Mouse (Mus musculus) thymus, postnatal 36 days (tissue): ENCODE results near the gene Chn1.
"Not testable (repeated sequence)": the region's sequence is repeated elsewhere in the genome, so short reads cannot be mapped to it uniquely, and the experiment has no call there.

ENCODE experiments used
- DNase-seq, 2 experiments: peaks; one replicate each; pipeline ENCODE4 v3.0.0; 2022; ENCODE audit warnings: mixed read lengths in 2 of 2

Gene Chn1

DNA sequence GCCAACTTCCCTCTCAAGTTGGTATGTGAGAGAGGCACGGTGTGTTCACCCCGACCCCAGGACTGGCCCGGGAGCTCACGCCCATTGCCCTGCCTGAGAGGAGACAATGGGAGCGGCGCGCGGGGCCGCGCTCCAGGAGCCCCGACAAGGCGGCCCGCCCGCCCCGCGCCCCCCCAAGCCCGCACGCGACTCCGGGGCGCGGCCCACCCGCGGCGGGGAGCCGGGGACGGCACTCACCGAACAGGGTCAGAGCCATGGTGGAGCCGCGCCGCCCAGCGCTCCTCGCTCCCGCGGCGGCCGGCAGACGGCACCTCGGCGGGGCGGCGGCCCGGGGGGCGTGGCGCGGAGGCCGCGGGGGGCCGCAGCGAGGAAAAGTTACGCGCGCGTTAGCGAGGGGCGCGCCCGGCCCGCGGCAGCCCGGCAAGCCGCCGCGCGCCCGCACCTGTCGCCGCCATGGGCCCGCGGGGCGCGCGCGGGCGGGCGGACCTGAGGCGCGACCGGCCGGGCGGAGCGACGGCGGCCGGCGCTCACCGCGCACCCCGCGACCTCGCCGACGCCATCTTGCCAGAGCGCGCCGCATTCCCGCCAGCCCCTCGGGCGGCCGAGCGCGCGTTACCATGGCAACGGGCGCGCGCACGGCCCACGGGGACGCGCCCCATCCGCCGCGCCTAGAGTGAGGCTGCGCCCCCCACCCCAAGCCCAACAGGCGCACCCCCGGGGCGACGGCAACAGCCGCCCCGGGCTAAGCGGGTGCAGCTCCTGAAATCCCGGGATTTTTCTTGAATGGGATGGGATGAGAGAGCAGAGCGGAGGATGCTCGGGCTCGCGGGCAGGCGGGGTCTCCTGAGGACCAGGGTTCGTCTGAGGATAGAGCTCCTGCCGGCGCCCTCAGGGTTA lies at the start of gene Chn1:
TSS of gene Chn1 (minus strand) at position 561 of the 897 bp plus-strand sequence.
- peak; percentile 16 to 44 for DNase-seq

DNA sequence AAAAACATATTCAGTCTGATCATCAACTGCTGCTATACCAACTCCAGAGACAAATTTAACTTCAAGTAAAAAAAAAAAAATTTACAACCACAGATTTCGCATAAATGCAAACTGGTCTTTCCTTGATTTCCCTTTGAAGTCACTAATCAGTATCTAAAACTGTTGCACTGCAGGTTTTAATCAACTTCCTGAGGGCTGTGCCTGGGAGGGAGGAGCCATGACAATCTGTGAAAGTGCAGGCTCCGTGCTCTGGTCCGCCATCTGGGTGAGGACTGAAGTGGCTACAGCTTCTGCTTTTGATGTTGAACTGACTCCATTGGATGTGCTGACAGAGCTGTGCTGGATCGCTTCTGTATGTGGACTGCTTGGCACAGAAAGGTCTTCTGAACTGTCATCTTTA lies 43.6 kb upstream of the Chn1 start:
- peak in 1 of 2 experiments; percentile 9 for DNase-seq

DNA sequence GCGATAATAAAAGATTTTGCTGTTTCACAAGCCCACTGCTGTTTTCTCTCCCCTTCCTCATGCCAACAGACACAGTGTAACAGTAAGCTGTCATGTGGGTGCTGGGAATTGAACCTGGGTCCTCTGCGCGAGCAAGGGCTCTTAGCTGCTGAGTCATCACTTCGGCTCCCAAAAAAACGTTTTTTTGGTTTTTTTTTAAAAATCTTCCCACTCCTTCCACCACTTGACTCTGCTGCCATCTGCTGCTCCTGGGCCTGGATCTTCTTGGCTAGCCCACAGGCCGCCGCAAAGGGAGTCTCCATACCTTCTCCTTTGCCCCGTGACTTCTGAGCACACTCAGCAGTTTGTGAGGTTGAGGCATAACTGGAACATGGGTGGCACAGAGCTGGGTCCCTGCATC lies 32.5 kb upstream of the Chn1 start:
- no peak for DNase-seq

GRCm38 (mm10) chr2:73800127-73800526 lies 25.0 kb upstream of the Chn1 start:
- not testable (repeated sequence) for DNase-seq

DNA sequence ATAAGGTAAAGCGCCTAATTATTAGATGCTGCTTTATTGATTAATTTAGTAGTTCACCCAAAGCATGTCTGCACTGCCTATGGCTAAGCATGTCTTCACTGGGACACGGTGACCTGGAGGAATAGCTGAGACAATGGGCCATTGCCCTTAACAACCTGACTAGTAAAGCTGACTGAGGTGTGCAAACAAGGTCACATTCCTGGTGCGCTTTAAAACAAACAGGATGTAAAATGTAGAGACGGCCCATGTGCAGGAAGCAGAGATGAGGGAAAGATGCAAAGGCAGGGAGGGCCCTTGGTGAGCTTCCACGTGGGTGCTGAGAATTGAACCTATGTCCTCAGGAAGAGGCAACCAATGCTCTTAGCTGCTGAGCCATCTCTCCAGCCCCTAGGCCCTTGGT lies 23.6 kb upstream of the Chn1 start:
- no peak for DNase-seq

- no peak for DNase-seq
These were observed 23.0 kb upstream of the Chn1 start for GRCm38 (mm10) chr2:73798136-73798535.

GRCm38 (mm10) chr2:73791846-73792630 lies 16.9 kb upstream of the Chn1 start:
- peak; percentile 18 to 36 for DNase-seq

DNA sequence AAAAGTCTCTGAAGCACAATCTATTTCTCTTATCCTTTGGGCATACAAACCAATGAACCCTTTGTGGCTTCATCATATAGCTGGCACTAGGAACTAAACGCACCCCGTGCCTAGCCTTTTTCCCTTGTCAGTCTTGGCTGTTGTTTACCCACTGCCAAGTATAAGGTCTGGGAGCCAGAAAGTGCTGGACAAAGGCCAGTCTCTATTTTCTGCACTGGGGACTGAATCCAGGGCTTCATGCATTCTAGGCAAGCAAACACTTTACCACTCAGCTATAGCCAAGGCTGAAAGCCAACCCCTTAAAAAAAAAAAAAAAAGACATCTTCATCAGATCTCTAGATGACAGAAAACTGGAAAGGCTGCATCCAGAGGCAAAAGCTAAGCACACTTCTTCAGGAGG lies 15.2 kb upstream of the Chn1 start:
- no peak for DNase-seq

GRCm38 (mm10) chr2:73788395-73788794 lies 13.2 kb upstream of the Chn1 start:
- no peak for DNase-seq

DNA sequence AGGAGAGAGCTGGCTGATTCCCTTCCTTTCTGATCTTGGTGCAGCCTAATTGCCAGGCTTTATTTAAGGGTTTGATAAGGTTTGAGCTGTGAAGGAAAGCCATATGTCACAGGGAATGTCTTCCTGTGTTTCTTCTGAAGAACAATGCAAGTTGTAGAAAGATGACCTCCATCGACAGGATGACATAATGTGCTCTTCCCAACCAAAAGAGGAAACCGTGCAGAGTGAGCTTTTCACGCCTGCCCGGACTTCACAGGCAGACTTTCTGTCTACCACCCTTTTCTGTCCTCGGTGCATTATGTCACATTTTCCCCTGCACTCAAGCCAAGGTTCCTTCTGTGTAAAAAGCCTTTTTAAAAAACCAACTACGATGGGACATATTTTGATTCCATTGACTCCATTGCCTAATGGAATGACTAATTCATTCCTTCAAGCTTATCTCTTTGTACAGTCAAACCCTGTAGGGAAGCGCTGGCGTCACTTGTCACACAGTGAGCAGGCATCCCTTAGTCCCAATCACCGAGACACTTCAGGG lies 7.3 kb upstream of the Chn1 start:
- DNase-seq, result no peak

GRCm38 (mm10) chr2:73780321-73781010 lies 5.3 kb upstream of the Chn1 start:
- DNase-seq, result no peak

- no peak for DNase-seq
These were observed 4.7 kb upstream of the Chn1 start for GRCm38 (mm10) chr2:73779796-73780195.

DNA sequence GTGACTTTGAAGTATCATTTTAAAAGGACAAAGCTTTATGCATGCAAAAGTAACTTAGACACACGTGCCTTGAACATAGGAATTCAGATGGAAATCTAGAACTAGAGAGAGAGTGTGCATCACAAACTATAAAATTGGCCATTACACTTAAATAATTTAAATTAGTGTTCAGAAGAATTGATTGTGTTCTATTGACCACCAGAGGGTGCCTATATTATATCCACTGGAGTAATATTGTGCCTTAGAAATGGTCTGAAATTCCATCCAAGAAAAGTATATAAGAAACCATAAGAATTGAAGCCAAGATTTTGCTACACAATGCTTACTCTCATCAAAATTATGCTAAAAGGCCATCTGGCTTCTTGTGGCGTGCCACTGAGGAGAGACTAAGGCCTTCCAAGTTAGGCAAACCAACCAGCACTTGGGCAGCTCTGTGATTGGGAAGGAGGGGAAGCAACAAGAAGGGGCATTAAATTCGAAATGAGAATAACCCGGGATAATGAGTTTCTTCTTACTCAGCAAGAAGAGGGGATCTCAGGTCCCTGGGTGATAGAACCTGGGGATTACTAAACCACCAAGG lies 4.0 kb upstream of the Chn1 start:
- no peak for DNase-seq

DNA sequence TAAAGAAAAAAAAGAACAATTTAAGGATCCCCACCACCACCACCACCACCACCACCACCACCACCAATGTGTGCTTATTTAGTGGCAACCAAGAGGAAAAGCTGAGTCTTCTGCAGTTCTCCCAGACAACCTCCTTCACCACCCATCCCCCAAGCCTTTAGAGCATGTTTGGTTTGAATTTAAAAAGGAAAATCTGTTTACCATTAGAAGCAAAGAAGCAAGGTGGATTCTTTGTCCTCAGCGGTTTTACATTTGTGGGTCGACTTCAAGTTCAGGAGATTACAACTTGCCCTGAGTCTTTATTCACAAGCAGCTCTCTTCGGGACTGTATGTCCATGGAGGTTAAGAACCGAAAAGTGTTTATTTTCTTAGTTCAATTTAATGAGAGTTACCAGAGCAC lies 1.8 kb upstream of the Chn1 start:
- no peak for DNase-seq

GRCm38 (mm10) chr2:73775683-73776310 lies 651 bp upstream of the Chn1 start:
- no peak for DNase-seq

GRCm38 (mm10) chr2:73772945-73773344 lies 2.2 kb downstream of the Chn1 start:
- DNase-seq, result no peak

DNA sequence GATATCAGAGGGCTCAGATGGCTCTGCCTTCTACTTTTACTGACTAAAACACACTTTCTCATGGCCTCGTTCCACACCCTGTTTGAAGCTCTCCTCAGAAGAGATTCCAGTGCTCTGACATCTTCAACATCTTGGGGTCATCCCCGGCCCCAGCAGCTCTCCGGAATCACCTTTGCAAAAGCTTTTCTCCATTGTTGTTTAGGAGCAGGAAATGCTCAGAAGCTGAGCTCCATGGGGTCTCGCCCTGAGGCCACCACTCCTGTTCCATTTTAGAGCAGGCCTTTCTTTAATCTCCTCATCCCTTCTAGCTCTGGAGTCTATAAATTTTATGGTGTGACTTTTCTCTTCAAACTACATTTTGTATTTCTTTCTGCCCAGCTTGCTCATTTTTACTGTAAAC lies 6.5 kb downstream of the Chn1 start:
- no peak for DNase-seq

- DNase-seq, result no peak
These were observed 11.6 kb downstream of the Chn1 start for GRCm38 (mm10) chr2:73763541-73763940.

GRCm38 (mm10) chr2:73759899-73760298 lies 15.2 kb downstream of the Chn1 start:
- DNase-seq, result no peak

DNA sequence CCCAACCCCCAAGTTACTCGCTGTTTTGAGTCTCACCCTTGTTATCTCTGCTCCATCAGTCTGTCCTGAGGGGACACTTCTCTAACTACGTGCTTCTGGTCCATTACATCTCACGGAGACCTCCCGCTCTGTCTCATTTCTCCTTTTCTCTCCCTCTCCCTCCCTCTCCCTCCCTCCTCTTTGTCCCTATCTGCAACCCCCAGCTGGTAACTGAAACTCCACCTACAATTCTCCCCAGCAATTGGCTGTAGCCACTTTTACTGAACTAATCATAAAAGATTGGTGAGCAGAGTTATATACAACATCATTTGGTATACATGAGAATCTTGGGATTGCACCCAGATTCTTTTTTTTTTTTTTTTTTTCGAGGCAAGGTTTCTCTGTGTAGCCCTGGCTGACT lies 16.1 kb downstream of the Chn1 start:
- DNase-seq, result no peak

- DNase-seq, result no peak
These were observed 27.8 kb downstream of the Chn1 start for GRCm38 (mm10) chr2:73747297-73747696.

GRCm38 (mm10) chr2:73746375-73746770 lies 28.8 kb downstream of the Chn1 start:
- DNase-seq, result no peak
